Mouse (Mus musculus): ENCODE measurements around the gene Hsd17b11.

DNA sequence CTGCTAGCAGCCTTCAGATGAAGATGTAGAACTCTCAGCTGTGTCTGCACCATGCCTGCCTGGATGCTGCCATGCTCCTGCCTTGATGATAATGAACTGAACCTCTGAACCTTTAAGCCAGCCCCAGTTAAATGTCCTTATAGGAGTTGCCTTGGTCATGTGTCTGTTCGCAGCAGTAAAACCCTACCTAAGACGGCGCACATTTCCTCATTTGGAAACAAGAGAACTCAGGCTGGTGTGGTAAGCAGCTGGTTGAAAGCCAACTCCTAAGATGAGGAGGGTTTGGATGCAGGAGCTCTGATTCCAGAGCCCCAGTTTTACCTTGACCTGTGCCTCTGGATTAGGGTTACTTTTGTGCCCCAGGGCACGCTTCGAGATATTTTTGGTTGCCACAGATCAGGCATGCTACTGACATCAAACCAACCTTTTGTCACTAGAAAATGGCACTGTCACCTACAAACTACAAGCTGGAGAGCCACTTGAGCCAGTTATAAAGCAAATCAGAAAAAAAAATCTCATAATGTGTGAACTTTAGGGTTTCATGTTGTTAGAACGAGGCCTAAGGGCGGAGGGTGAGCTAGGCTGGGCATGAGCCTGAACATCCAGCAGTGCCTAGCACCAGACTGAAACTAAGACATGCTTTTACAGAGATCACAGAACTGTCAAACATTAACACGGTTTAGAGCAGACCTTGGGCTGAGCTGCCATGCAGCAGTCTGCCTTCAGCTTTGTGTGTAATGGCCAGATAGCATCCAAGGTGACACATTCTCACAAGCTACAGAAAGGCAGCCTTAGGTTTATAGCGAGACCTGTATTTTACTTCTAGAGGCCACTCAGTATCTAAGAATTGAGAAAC, 40.8 kb downstream of the Hsd17b11 start:
- TF ChIP-seq EP300 (IDR thresholded peaks at IDR 0.05; ENCODE audit: low read depth): no peak
- no peak for TF ChIP-seq CTCF (IDR thresholded peaks at IDR 0.05; ENCODE audit: low read depth)

Data from heart, postnatal 0 days (tissue).